Mouse (Mus musculus): ENCODE measurements around the gene Agpat1.

- TF ChIP-seq CTCF (conservative IDR thresholded peaks at IDR 0.05; ENCODE audit: low read length) (no peak), POU5F1 (IDR thresholded peaks at IDR 0.05; ENCODE audit: borderline replicate concordance, low read length) (no peak)
These were observed 39.3 kb upstream of the Agpat1 start for GRCm38 (mm10) chr17:34564796-34565195.

Data from E14TG2a.4 (cell line).